Mouse (Mus musculus) limb, embryonic 15.5 days (tissue): ENCODE results near the gene Zdhhc13. TPM values are rescaled to one million over a fixed set of nuclear protein-coding genes. Genes with fewer than 3 reads are reported as not detected.

Experiments
- ATAC-seq: fragments of 200-750 bp; cut with Nextera tagmentation; 2 replicates; pipeline ENCODE4 v1.8.0; 2017; ENCODE audit warnings: low read depth, moderate TSS enrichment; ENCODE audit not compliant: insufficient number of reproducible peaks, low FRiP score, low TSS enrichment
- H3K27ac ChIP-seq: fragments of 300-500 bp; sonication (generic); 2 replicates; pipeline ENCODE4 v1.5.1; 2015; ENCODE audit warnings: moderate library complexity, mild to moderate bottlenecking, inconsistent platforms
- H3K27me3 ChIP-seq: fragments of 300-500 bp; sonication (generic); 2 replicates; pipeline ENCODE4 v1.6.1; 2015; ENCODE audit warnings: inconsistent platforms
- H3K36me3 ChIP-seq: fragments of 300-500 bp; sonication (generic); 2 replicates; pipeline ENCODE4 v1.6.1; 2015; ENCODE audit warnings: inconsistent platforms
- H3K4me1 ChIP-seq: fragments of 300-500 bp; sonication (generic); 2 replicates; pipeline ENCODE4 v1.6.1; 2015; ENCODE audit warnings: inconsistent platforms
- H3K4me2 ChIP-seq: fragments of 300-500 bp; sonication (generic); 2 replicates; pipeline ENCODE4 v1.6.1; 2015; ENCODE audit warnings: mild to moderate bottlenecking, inconsistent platforms
- H3K4me3 ChIP-seq: fragments of 300-500 bp; sonication (generic); 2 replicates; pipeline ENCODE4 v1.5.1; 2015; ENCODE audit warnings: mild to moderate bottlenecking, inconsistent platforms
- H3K9ac ChIP-seq: fragments of 300-500 bp; sonication (generic); 2 replicates; pipeline ENCODE4 v1.6.1; 2015; ENCODE audit warnings: inconsistent platforms
- H3K9me3 ChIP-seq: fragments of 300-500 bp; sonication (generic); 2 replicates; pipeline ENCODE4 v1.6.1; 2016; ENCODE audit warnings: inconsistent platforms
- WGBS: fragments of 180-500 bp; shearing (Covaris S2); methylation state at CpG from one replicate; pipeline ENCODE4 v1.1.7; 2015; 5-methylcytosine and 5-hydroxymethylcytosine counted together
- polyA plus RNA-seq: library from polyadenylated mRNA; unstranded; fragments of >200 nt; fragmentation: Nextera tagmentation; extraction: Ambion mirVana; gene quantifications from 2 replicates; pipeline ENCODE4 v1.2.1, GENCODE M21; 2015

Gene Zdhhc13
- polyA plus RNA-seq, 1 experiment from 2014 or later, result 29.1 TPM

- ATAC-seq, result no peak
These were observed 59.2 kb downstream of the Zdhhc13 start, which contains the start of gene Csrp3 for GRCm38 (mm10) chr7:48847820-48848650. Gene Csrp3, minus strand, starts transcription at chr7:48848033.

DNA sequence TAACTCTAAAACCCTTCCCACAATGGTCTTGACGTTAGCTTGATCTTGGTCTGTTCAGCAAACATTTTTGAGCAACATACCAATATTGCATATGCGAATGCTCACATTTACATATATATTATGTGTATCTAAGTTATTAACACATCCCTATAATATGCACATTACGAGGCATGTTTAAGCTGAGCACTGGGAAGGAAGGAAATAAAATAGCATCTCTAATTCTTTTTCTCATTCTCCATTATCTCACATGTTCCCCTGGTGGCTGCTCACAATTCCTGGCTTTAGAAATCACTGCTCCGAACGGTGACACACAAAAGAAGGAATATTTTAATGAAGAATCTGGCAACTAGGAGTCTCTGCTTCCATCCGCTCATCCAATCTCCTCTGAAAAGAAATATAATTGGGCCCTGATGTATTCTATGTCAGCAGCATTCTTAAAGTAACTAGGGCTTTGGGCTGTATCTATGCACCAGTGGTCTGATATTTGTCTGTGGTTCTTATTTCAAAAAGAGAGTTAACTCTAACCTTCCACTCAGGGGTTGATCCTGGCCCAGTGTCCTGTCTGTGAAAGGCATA is 62.8 kb downstream of the Zdhhc13 start:
- H3K4me3 ChIP-seq, result no peak overlapping the region
- H3K27ac ChIP-seq, result no peak overlapping the region
- H3K27me3 ChIP-seq, result no peaks in the 10 kb centered on the region
- no peak for ATAC-seq
- H3K9me3 ChIP-seq, result no peaks in the 10 kb centered on the region
- H3K36me3 ChIP-seq, result no peaks in the 10 kb centered on the region
- no peak overlapping the region for H3K9ac ChIP-seq
- no peak overlapping the region for H3K4me2 ChIP-seq
- WGBS, result 82% methylated on average over 6 of the region's 6 CpGs
- no peaks in the 10 kb centered on the region for H3K4me1 ChIP-seq

More at GRCm38 (mm10) chr7:48847820-48848650, 59.2 kb downstream of the Zdhhc13 start, which contains the start of gene Csrp3:
- 42% methylated on average over 11 of the region's 11 CpGs for WGBS
- Histone ChIP-seq H3K4me3 (no peak within 1 kb of the TSS), H3K4me1 (peaks cover 8% of the 10 kb centered on the region; the same call in 1 of the 2 replicates), H3K36me3 (no peaks in the 10 kb centered on the region), H3K4me2 (no peak within 1 kb of the TSS), H3K27ac (no peak within 1 kb of the TSS), H3K9ac (no peak within 1 kb of the TSS), H3K27me3 (no peaks in the 10 kb centered on the region), H3K9me3 (no peaks in the 10 kb centered on the region)

DNA sequence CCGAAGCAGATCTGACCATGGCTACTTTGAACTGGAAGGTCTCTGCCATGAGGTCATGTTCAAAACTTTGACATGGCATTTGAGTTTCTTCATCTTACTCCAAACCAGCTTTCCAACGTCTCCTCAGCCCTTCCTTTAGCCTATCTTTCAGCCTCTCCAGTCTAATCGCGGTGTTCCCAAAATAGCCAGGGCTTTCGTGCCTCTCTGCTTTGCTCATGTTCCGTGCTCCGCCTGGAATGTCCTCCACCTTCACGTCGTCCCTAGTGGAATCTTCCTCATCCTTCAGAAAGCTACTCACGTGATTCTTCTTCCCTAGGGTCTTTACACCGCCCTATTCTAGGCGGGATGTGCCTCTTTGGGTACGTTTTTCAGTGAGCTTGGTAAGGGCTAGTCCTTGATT is 64.7 kb downstream of the Zdhhc13 start:
- Histone ChIP-seq H3K9ac (no peak overlapping the region), H3K27me3 (no peaks in the 10 kb centered on the region), H3K4me3 (no peak overlapping the region), H3K4me1 (no peaks in the 10 kb centered on the region), H3K36me3 (no peaks in the 10 kb centered on the region), H3K4me2 (no peak overlapping the region), H3K27ac (no peak overlapping the region), H3K9me3 (no peaks in the 10 kb centered on the region)
- no peak for ATAC-seq
- WGBS, result 85% methylated on average over 13 of the region's 13 CpGs

DNA sequence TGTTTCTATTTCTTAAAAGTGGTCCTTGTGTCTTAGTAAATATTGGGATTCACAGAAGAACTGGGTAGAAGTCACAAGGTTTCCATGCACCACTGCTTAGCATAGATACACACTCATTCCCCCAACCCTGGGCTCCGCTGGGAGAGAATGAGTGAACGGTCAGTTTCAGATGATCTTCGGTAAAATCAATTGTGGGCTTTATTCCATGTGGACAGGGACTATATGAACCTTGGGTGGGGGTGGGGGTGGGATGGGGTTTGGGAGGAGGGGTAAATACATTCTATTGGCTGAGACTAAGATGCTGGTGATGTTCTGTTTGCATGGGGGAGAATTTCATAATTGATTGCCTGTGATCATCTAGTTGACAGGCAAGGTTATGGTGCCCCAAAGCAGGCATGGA is 66.7 kb downstream of the Zdhhc13 start:
- Histone ChIP-seq H3K9me3 (no peaks in the 10 kb centered on the region), H3K36me3 (no peaks in the 10 kb centered on the region), H3K27me3 (no peaks in the 10 kb centered on the region), H3K4me2 (no peak overlapping the region), H3K27ac (no peak overlapping the region), H3K4me1 (no peaks in the 10 kb centered on the region), H3K4me3 (no peak overlapping the region), H3K9ac (no peak overlapping the region)
- ATAC-seq, result no peak
- WGBS, result 97% methylated on average over 3 of the region's 3 CpGs

DNA sequence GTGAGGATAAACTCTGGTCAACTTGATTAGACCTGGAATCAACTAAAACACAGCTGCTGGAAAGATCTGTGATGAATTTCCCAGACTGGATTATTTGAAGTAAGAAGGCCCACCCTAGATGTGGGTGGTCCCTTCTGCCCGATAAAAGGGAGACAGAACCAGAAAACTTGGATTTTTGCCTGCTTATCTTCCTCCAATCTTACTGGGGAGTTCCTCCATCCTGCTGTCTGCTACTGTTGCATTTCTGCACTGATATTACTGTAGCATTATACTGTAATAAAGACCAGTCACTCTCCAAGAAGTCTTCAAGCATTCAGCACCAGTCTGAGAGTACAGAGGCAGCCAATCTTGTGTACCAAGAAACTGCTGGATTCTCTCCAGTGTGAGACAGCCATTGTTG is 69.5 kb downstream of the Zdhhc13 start:
- no peaks in the 10 kb centered on the region for H3K9me3 ChIP-seq
- no peaks in the 10 kb centered on the region for H3K27me3 ChIP-seq
- H3K27ac ChIP-seq, result no peak overlapping the region
- 50% methylated on average over 1 of the region's 1 CpGs for WGBS
- H3K4me2 ChIP-seq, result no peak overlapping the region
- H3K4me3 ChIP-seq, result no peak overlapping the region
- no peak overlapping the region for H3K9ac ChIP-seq
- ATAC-seq, result no peak
- H3K4me1 ChIP-seq, result no peaks in the 10 kb centered on the region
- no peaks in the 10 kb centered on the region for H3K36me3 ChIP-seq

DNA sequence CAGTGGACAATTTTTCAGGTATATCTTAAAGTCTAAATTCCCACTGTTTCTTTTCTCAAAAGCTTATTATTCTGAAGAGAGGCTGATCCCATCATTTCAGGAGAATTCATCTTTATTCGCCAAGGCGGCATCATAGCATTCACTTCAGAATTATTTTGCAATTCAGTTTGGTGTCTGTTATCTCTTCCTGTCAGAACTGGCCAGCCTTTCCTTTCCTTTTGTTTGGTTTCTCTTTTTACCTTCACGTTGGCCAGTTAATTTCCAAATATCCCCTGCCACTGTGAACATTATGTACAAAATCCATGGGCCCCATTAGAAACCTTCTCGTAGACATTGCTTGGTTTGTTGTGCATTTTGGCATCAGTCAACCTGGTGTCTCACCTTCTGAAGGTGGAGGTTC is 70.6 kb downstream of the Zdhhc13 start:
- Histone ChIP-seq H3K4me2 (no peak overlapping the region), H3K27ac (no peak overlapping the region), H3K4me3 (no peak overlapping the region), H3K36me3 (no peaks in the 10 kb centered on the region), H3K9ac (no peak overlapping the region), H3K27me3 (no peaks in the 10 kb centered on the region), H3K9me3 (no peaks in the 10 kb centered on the region), H3K4me1 (no peaks in the 10 kb centered on the region)
- no peak for ATAC-seq
- WGBS, result 86% methylated on average over 4 of the region's 4 CpGs

GRCm38 (mm10) chr7:48860948-48861347 is 72.1 kb downstream of the Zdhhc13 start:
- no peak for ATAC-seq
- H3K27ac ChIP-seq, result no peak overlapping the region
- peaks cover 2% of the 10 kb centered on the region; the same call in 1 of the 2 replicates for H3K36me3 ChIP-seq
- H3K4me2 ChIP-seq, result no peak overlapping the region
- H3K27me3 ChIP-seq, result no peaks in the 10 kb centered on the region
- 19% methylated on average over 1 of the region's 1 CpGs for WGBS
- no peak overlapping the region for H3K9ac ChIP-seq
- no peak overlapping the region for H3K4me3 ChIP-seq
- H3K4me1 ChIP-seq, result no peaks in the 10 kb centered on the region
- H3K9me3 ChIP-seq, result no peaks in the 10 kb centered on the region

DNA sequence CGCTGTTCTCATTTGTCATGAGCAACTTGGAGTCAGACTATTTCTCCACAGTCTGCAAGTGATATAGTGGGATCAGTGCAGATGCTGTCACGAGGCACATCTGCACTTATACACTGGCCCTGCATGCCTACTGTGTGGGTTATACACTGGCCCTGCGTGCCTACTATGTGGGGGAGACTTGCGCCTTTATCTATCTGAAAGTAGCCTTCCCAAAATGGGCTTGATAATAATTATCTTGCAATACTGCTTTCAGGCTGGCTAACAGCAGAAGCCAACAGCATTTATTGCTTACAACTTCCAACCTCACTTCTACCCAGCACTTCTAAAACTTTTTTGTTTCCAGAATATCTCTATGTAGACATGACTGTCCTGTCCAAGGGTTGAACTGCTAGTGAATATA is 73.0 kb downstream of the Zdhhc13 start:
- Histone ChIP-seq H3K36me3 (peaks cover 7% of the 10 kb centered on the region), H3K4me1 (no peaks in the 10 kb centered on the region), H3K27me3 (no peaks in the 10 kb centered on the region), H3K27ac (no peak overlapping the region), H3K9me3 (no peaks in the 10 kb centered on the region), H3K4me3 (no peak overlapping the region), H3K4me2 (no peak overlapping the region), H3K9ac (no peak overlapping the region)
- WGBS, result 89% methylated on average over 4 of the region's 4 CpGs
- no peak for ATAC-seq

GRCm38 (mm10) chr7:48864199-48864598 is 75.4 kb downstream of the Zdhhc13 start:
- no peak overlapping the region for H3K27ac ChIP-seq
- H3K4me2 ChIP-seq, result no peak overlapping the region
- H3K9me3 ChIP-seq, result no peaks in the 10 kb centered on the region
- H3K27me3 ChIP-seq, result no peaks in the 10 kb centered on the region
- no peak overlapping the region for H3K9ac ChIP-seq
- H3K36me3 ChIP-seq, result peaks cover 30% of the 10 kb centered on the region
- no peak for ATAC-seq
- H3K4me1 ChIP-seq, result no peaks in the 10 kb centered on the region
- H3K4me3 ChIP-seq, result no peak overlapping the region

DNA sequence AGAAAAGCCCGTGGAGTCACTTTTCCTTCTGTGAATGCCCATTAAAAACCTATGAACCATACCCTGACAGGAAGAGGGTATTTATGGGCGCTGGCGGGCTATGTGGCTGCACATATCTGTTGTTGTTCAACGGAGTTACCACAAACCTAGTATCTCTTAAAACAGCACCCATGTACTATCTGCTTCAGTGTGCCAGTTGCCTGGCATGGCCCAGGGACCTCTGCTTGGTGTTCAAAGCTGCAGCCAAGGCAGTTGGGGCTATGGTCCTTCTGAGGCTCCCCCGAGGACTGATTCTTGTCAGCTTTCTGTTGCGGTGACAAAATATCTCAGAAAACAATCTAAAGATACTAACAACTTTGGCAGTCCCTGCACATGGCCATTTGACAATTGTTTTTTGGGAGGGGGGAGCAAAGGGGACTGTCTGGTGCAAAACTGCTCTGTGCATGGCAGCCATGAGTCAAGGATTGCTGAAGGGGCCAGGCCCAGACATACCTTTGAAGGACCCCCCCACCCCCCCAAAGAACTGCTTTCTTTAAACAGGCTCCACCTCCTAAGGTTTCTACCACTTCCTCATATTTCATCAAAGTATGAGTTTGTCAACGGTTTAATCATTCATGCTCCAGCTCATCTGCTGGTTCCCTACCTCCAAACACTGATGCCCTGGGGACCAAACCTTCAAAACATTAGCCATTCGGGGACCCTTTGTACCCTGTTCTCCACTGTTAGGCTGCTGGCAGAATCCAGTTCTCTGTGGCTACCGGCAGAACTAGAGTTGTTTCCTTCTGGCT is 76.1 kb downstream of the Zdhhc13 start:
- Histone ChIP-seq H3K9me3 (no peaks in the 10 kb centered on the region), H3K36me3 (peaks cover 36% of the 10 kb centered on the region), H3K4me3 (no peak overlapping the region), H3K27me3 (no peaks in the 10 kb centered on the region), H3K9ac (no peak overlapping the region), H3K4me2 (no peak overlapping the region), H3K27ac (no peak overlapping the region), H3K4me1 (no peaks in the 10 kb centered on the region)
- 83% methylated on average over 9 of the region's 9 CpGs for WGBS
- no peak for ATAC-seq

DNA sequence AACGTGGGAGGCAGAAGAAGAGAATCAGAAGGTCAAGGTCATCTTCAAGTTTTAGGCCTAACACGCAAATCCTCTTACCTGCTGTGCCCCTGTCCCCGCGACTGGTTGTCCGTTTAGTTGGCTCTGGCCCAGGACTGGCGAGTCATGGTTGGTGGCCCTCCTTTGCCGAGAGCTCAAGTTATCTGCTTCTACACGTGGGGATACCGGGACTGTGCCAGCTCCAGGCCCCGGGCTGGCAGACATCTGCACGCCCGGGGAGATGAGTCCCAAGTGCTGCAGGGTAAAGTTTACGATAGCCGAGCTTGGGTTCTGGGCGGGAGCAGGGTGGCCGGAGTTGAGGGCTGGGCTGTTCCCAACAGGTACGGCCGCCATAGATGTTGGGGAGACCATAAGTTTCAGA is 78.8 kb downstream of the Zdhhc13 start:
- H3K27ac ChIP-seq, result no peak overlapping the region
- 90% methylated on average over 18 of the region's 18 CpGs for WGBS
- H3K4me1 ChIP-seq, result no peaks in the 10 kb centered on the region
- H3K9me3 ChIP-seq, result no peaks in the 10 kb centered on the region
- peaks cover 63% of the 10 kb centered on the region for H3K36me3 ChIP-seq
- no peak overlapping the region for H3K4me2 ChIP-seq
- ATAC-seq, result no peak
- no peak overlapping the region for H3K4me3 ChIP-seq
- no peak overlapping the region for H3K9ac ChIP-seq
- no peaks in the 10 kb centered on the region for H3K27me3 ChIP-seq

DNA sequence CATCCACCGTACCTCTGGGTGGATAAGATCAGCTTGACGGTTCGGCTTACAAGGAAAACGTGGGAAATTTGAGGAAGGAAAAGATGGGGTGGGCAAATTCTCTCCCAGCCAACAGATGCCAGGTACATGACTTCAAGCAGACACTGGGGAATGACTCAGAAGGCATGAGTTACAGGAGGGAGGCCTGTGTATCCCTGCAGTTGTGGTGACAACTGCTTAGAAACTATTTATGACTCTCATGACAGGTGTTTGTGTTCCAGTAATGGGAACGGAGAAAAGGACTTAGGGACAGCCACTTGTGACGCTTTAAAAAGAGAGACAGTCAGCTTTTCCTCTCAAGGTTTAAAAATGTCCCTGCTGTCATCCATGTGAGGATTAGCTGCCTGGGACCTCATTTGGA is 81.3 kb downstream of the Zdhhc13 start:
- H3K4me1 ChIP-seq, result no peaks in the 10 kb centered on the region
- peaks cover 87% of the 10 kb centered on the region for H3K36me3 ChIP-seq
- no peaks in the 10 kb centered on the region for H3K27me3 ChIP-seq
- H3K4me2 ChIP-seq, result no peak overlapping the region
- no peak overlapping the region for H3K4me3 ChIP-seq
- H3K9me3 ChIP-seq, result no peaks in the 10 kb centered on the region
- WGBS, result 75% methylated on average over 6 of the region's 6 CpGs
- no peak overlapping the region for H3K27ac ChIP-seq
- no peak overlapping the region for H3K9ac ChIP-seq
- ATAC-seq, result no peak
